Mouse (Mus musculus): ENCODE data around the gene Spib. TPM values are rescaled to one million over a fixed set of nuclear protein-coding genes. Genes with fewer than 3 reads are reported as not detected.

Gene Spib
- polyA plus RNA-seq (2017; shearing (Covaris generic)): 0.17 TPM

GRCm38 (mm10) chr7:44531946-44532732 is at the start of gene Spib:
TSS of gene Spib (minus strand) at chr7:44532071.

GRCm38 (mm10) chr7:44572213-44572701 is 40.4 kb upstream of the Spib start, which contains the start of gene Napsa:
TSS of gene Napsa (plus strand) at chr7:44572380.

GRCm38 (mm10) chr7:44553826-44554225 is 22.0 kb upstream of the Spib start, which contains the start of gene Nr1h2:
TSS of gene Nr1h2 (minus strand) at chr7:44553951.

GRCm38 (mm10) chr7:44548497-44549087 is 16.7 kb upstream of the Spib start, which contains the start of gene Pold1:
TSS of gene Pold1 (minus strand) at chr7:44548849.

GRCm38 (mm10) chr7:44524502-44524901 is 7.4 kb downstream of the Spib start, which contains the start of gene Mybpc2:
TSS of gene Mybpc2 (minus strand) at chr7:44524656.

GRCm38 (mm10) chr7:44495992-44496770 is 35.7 kb downstream of the Spib start, which contains the start of the genes Emc10 and Fam71e1:
TSS of gene Emc10 (minus strand) at chr7:44496529.
TSS of gene Fam71e1 (plus strand) at chr7:44496581.

Other genes with a start within 250 kb of the Spib start
- gene Clec11a, start 225.2 kb downstream of the Spib start, polyA plus RNA-seq (2017; shearing (Covaris generic)): 0.12 TPM
- gene Shank1, start 221.8 kb downstream of the Spib start, polyA plus RNA-seq (2017; shearing (Covaris generic)): 0.47 TPM
- gene Syt3, start 148.0 kb downstream of the Spib start, polyA plus RNA-seq (2017; shearing (Covaris generic)): 0.77 TPM
- not detected for gene 1700008O03Rik, start 146.3 kb downstream of the Spib start, polyA plus RNA-seq (2017; shearing (Covaris generic))
- not detected for gene Lrrc4b, start 103.1 kb downstream of the Spib start, polyA plus RNA-seq (2017; shearing (Covaris generic))
- not detected for gene Aspdh, start 66.7 kb downstream of the Spib start, polyA plus RNA-seq (2017; shearing (Covaris generic))
- gene Josd2, start 64.1 kb downstream of the Spib start, polyA plus RNA-seq (2017; shearing (Covaris generic)): 71.6 TPM
- 178 TPM for gene Emc10, start 35.5 kb downstream of the Spib start, polyA plus RNA-seq (2017; shearing (Covaris generic))
- 1.00 TPM for gene Fam71e1, start 35.5 kb downstream of the Spib start, polyA plus RNA-seq (2017; shearing (Covaris generic))
- gene Mybpc2, start 7.4 kb downstream of the Spib start, polyA plus RNA-seq (2017; shearing (Covaris generic)): not detected
- gene Pold1, start 16.8 kb upstream of the Spib start, polyA plus RNA-seq (2017; shearing (Covaris generic)): 42.7 TPM
- 201 TPM for gene Nr1h2, start 21.9 kb upstream of the Spib start, polyA plus RNA-seq (2017; shearing (Covaris generic))
- 0.76 TPM for gene Napsa, start 40.3 kb upstream of the Spib start, polyA plus RNA-seq (2017; shearing (Covaris generic))
- gene Kcnc3, start 58.6 kb upstream of the Spib start, polyA plus RNA-seq (2017; shearing (Covaris generic)): 0.36 TPM
- gene Myh14, start 138.8 kb upstream of the Spib start, polyA plus RNA-seq (2017; shearing (Covaris generic)): not detected
- gene Izumo2, start 176.7 kb upstream of the Spib start, polyA plus RNA-seq (2017; shearing (Covaris generic)): not detected
- 80.0 TPM for gene Vrk3, start 216.3 kb upstream of the Spib start, polyA plus RNA-seq (2017; shearing (Covaris generic))
- gene Zfp473, start 219.0 kb upstream of the Spib start, polyA plus RNA-seq (2017; shearing (Covaris generic)): 0.51 TPM

Data from effector memory CD4-positive, alpha-beta T cell, adult 5 months (primary cell).